Mouse (Mus musculus): ENCODE results near the gene Pdzd2. TPM values are rescaled to one million over a fixed set of nuclear protein-coding genes. Genes with fewer than 3 reads are reported as not detected.

Gene Pdzd2
- total RNA-seq, 1 experiment from 2014 or later = 14.4 TPM

GRCm38 (mm10) chr15:12473596-12473995, 266.1 kb downstream of the Pdzd2 start:
- DNase-seq = no peak

GRCm38 (mm10) chr15:12472646-12473045, 267.1 kb downstream of the Pdzd2 start:
- no peak for DNase-seq

GRCm38 (mm10) chr15:12470900-12471838, 268.6 kb downstream of the Pdzd2 start:
- no peak for DNase-seq

- DNase-seq = no peak
Measured at GRCm38 (mm10) chr15:12468625-12469024, 271.1 kb downstream of the Pdzd2 start.

GRCm38 (mm10) chr15:12465748-12466147, 274.0 kb downstream of the Pdzd2 start:
- DNase-seq = no peak

- DNase-seq = no peak
Measured at GRCm38 (mm10) chr15:12456808-12457207, 282.9 kb downstream of the Pdzd2 start.

GRCm38 (mm10) chr15:12453343-12453742, 286.4 kb downstream of the Pdzd2 start:
- no peak for DNase-seq

- no peak for DNase-seq
Measured at GRCm38 (mm10) chr15:12452141-12452995, 287.4 kb downstream of the Pdzd2 start.

- DNase-seq = no peak
Measured at GRCm38 (mm10) chr15:12451448-12451847, 288.3 kb downstream of the Pdzd2 start.

GRCm38 (mm10) chr15:12450790-12451189, 288.9 kb downstream of the Pdzd2 start:
- DNase-seq = no peak

- DNase-seq = no peak
Measured at GRCm38 (mm10) chr15:12449321-12449720, 290.4 kb downstream of the Pdzd2 start.

- no peak for DNase-seq
Measured at GRCm38 (mm10) chr15:12447021-12447434, 292.7 kb downstream of the Pdzd2 start.

- no peak for DNase-seq
Measured at GRCm38 (mm10) chr15:12444551-12444950, 295.2 kb downstream of the Pdzd2 start.

- DNase-seq = no peak
Measured at GRCm38 (mm10) chr15:12439351-12439751, 300.4 kb downstream of the Pdzd2 start.

GRCm38 (mm10) chr15:12438691-12439090, 301.0 kb downstream of the Pdzd2 start:
- no peak for DNase-seq

- DNase-seq = no peak
Measured at GRCm38 (mm10) chr15:12438081-12438480, 301.6 kb downstream of the Pdzd2 start.

GRCm38 (mm10) chr15:12435910-12436309, 303.8 kb downstream of the Pdzd2 start:
- no peak for DNase-seq

- no peak for DNase-seq
Measured at GRCm38 (mm10) chr15:12433893-12434599, 305.7 kb downstream of the Pdzd2 start.

- DNase-seq = no peak
Measured at GRCm38 (mm10) chr15:12432879-12433278, 306.8 kb downstream of the Pdzd2 start.

GRCm38 (mm10) chr15:12432320-12432719, 307.4 kb downstream of the Pdzd2 start:
- no peak for DNase-seq

- peak; percentile 38 for DNase-seq
Measured at GRCm38 (mm10) chr15:12431684-12432083, 308.0 kb downstream of the Pdzd2 start.

- DNase-seq = no peak
Measured at GRCm38 (mm10) chr15:12431188-12431587, 308.5 kb downstream of the Pdzd2 start.

Data from adrenal gland, postnatal 25 days (tissue).